Mouse (Mus musculus) hindbrain, embryonic 12.5 days (tissue): ENCODE results near the gene Itpkb. TPM values are rescaled to one million over a fixed set of nuclear protein-coding genes. Genes with fewer than 3 reads are reported as not detected.
A peak's percentile ranks its signal among the peaks of the same experiment; 100 is the strongest.

Experiments used
- ATAC-seq: fragments of 200-750 bp; cut with Nextera tagmentation; 2 replicates; pipeline ENCODE4 v1.8.0; 2017; ENCODE audit warnings: moderate TSS enrichment; ENCODE audit not compliant: low FRiP score
- H3K27ac ChIP-seq: fragments of 300-500 bp; sonication (generic); 2 replicates; pipeline ENCODE4 v1.5.1; 2016; ENCODE audit warnings: mild to moderate bottlenecking
- H3K27me3 ChIP-seq: fragments of 300-500 bp; sonication (generic); 2 replicates; pipeline ENCODE4 v1.6.1; 2016; ENCODE audit warnings: mild to moderate bottlenecking
- H3K36me3 ChIP-seq: fragments of 300-500 bp; sonication (generic); 2 replicates; pipeline ENCODE4 v1.6.1; 2016; ENCODE audit warnings: mild to moderate bottlenecking
- H3K4me1 ChIP-seq: fragments of 300-500 bp; sonication (generic); 2 replicates; pipeline ENCODE4 v1.6.1; 2016
- H3K4me2 ChIP-seq: fragments of 300-500 bp; sonication (generic); replicated peaks from 2 replicates; pipeline ENCODE4 v1.6.1; 2016; ENCODE audit warnings: mild to moderate bottlenecking
- H3K4me3 ChIP-seq: fragments of 300-500 bp; sonication (generic); 2 replicates; pipeline ENCODE4 v1.5.1; 2016; ENCODE audit warnings: mild to moderate bottlenecking
- H3K9ac ChIP-seq: fragments of 300-500 bp; sonication (generic); 2 replicates; pipeline ENCODE4 v1.6.1; 2016; ENCODE audit warnings: mild to moderate bottlenecking, moderate library complexity
- H3K9me3 ChIP-seq: fragments of 300-500 bp; sonication (generic); replicated peaks from 2 replicates; pipeline ENCODE4 v1.6.1; 2016; ENCODE audit warnings: mild to moderate bottlenecking
- WGBS: fragments of 180-500 bp; shearing (Covaris S2); methylation state at CpG from one replicate; pipeline ENCODE4 v1.1.7; 2016; 5-methylcytosine and 5-hydroxymethylcytosine counted together
- polyA plus RNA-seq: library from polyadenylated mRNA; unstranded; fragments of >200 nt; fragmentation: Nextera tagmentation; extraction: Ambion mirVana; gene quantifications from 2 replicates; pipeline ENCODE4 v1.2.1, GENCODE M21; 2016

Itpkb gene
- polyA plus RNA-seq, 1 experiment from 2014 or later = 8.3 TPM

- no peaks in the 10 kb centered on the region for H3K36me3 ChIP-seq
- no peak for ATAC-seq
- H3K9ac ChIP-seq = no peak overlapping the region
- no peaks in the 10 kb centered on the region for H3K27me3 ChIP-seq
- H3K4me1 ChIP-seq = peaks cover 11% of the 10 kb centered on the region; the same call in 1 of the 2 replicates
- H3K4me3 ChIP-seq = no peak overlapping the region
- H3K27ac ChIP-seq = no peak overlapping the region
- no peaks in the 10 kb centered on the region for H3K9me3 ChIP-seq
- no peak overlapping the region for H3K4me2 ChIP-seq
- WGBS = 57% methylated on average over 12 of the region's 12 CpGs
Measured at GRCm38 (mm10) chr1:180302253-180303120, 27.8 kb upstream of the Itpkb start.

- WGBS = 41% methylated on average over 5 of the region's 5 CpGs
- no peak overlapping the region for H3K4me3 ChIP-seq
- H3K27me3 ChIP-seq = no peaks in the 10 kb centered on the region
- H3K27ac ChIP-seq = no peak overlapping the region
- peaks cover 6% of the 10 kb centered on the region; the same call in 1 of the 2 replicates for H3K4me1 ChIP-seq
- H3K36me3 ChIP-seq = no peaks in the 10 kb centered on the region
- 0 out of 2 replicates have a peak, but pooled peaks have one; percentile 29 for ATAC-seq
- no peak overlapping the region for H3K9ac ChIP-seq
- H3K9me3 ChIP-seq = no peaks in the 10 kb centered on the region
- no peak overlapping the region for H3K4me2 ChIP-seq
Measured at GRCm38 (mm10) chr1:180303600-180303999, 26.7 kb upstream of the Itpkb start.

- no peaks in the 10 kb centered on the region for H3K36me3 ChIP-seq
- H3K27me3 ChIP-seq = no peaks in the 10 kb centered on the region
- WGBS = 79% methylated on average over 9 of the region's 9 CpGs
- peaks cover 6% of the 10 kb centered on the region; the same call in 1 of the 2 replicates for H3K4me1 ChIP-seq
- H3K4me3 ChIP-seq = no peak overlapping the region
- no peaks in the 10 kb centered on the region for H3K9me3 ChIP-seq
- no peak overlapping the region for H3K27ac ChIP-seq
- H3K9ac ChIP-seq = no peak overlapping the region
- ATAC-seq = no peak
- H3K4me2 ChIP-seq = no peak overlapping the region
Measured at GRCm38 (mm10) chr1:180306889-180307288, 23.4 kb upstream of the Itpkb start.

- WGBS = 57% methylated on average over 2 of the region's 2 CpGs
- no peak for ATAC-seq
- H3K36me3 ChIP-seq = no peaks in the 10 kb centered on the region
Measured at GRCm38 (mm10) chr1:180307661-180308060, 22.6 kb upstream of the Itpkb start.

GRCm38 (mm10) chr1:180308897-180309296 is 21.4 kb upstream of the Itpkb start:
- Histone ChIP-seq H3K27ac (no peak overlapping the region), H3K36me3 (no peaks in the 10 kb centered on the region), H3K9ac (no peak overlapping the region), H3K4me1 (peaks cover 18% of the 10 kb centered on the region), H3K27me3 (no peaks in the 10 kb centered on the region), H3K4me3 (no peak overlapping the region), H3K9me3 (no peaks in the 10 kb centered on the region), H3K4me2 (no peak overlapping the region)
- ATAC-seq = no peak
- 78% methylated on average over 4 of the region's 4 CpGs for WGBS

More at GRCm38 (mm10) chr1:180307661-180308060, 22.6 kb upstream of the Itpkb start:
- Histone ChIP-seq H3K27me3 (no peaks in the 10 kb centered on the region), H3K4me2 (no peak overlapping the region), H3K4me1 (peaks cover 13% of the 10 kb centered on the region), H3K4me3 (no peak overlapping the region), H3K27ac (no peak overlapping the region), H3K9ac (no peak overlapping the region), H3K9me3 (no peaks in the 10 kb centered on the region)

DNA sequence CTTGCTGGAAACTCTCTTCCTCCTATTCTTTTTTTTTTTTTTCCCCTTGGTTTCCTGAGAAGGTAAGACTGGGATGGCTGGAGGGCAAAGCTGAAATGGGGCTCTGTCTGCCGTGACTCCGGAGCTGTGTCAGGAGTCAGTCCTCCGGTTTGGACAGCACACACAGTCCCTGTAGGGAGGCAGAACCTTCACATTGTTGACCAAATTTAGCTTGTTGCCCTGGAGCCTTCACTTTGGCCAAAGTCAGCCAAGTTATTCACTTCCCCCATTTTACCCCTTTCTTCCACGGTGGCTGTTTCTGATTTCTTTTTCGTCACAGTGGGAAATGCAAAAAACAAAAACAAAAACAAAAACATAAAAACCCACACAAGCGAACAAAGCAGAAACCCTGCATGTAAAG is 18.0 kb upstream of the Itpkb start:
- Histone ChIP-seq H3K27ac (peak overlapping the region; percentile 83), H3K4me3 (no peak overlapping the region), H3K4me1 (peaks cover 19% of the 10 kb centered on the region), H3K27me3 (no peaks in the 10 kb centered on the region), H3K36me3 (no peaks in the 10 kb centered on the region), H3K4me2 (peak overlapping the region; percentile 55; the same call in 1 of the 2 replicates), H3K9me3 (no peaks in the 10 kb centered on the region), H3K9ac (no peak overlapping the region)
- 30% methylated on average over 6 of the region's 6 CpGs for WGBS
- no peak for ATAC-seq

- peak; percentile 81 for ATAC-seq
- Histone ChIP-seq H3K4me3 (0 out of 2 replicates have a peak overlapping the region, but pooled peaks have one; percentile 28), H3K4me1 (peaks cover 19% of the 10 kb centered on the region), H3K4me2 (peak overlapping the region; percentile 55), H3K36me3 (no peaks in the 10 kb centered on the region), H3K9ac (no peak overlapping the region), H3K27ac (peak overlapping the region; percentile 83), H3K9me3 (no peaks in the 10 kb centered on the region), H3K27me3 (no peaks in the 10 kb centered on the region)
- WGBS = 19% methylated on average over 6 of the region's 6 CpGs
Measured at GRCm38 (mm10) chr1:180312792-180313311, 17.4 kb upstream of the Itpkb start.

DNA sequence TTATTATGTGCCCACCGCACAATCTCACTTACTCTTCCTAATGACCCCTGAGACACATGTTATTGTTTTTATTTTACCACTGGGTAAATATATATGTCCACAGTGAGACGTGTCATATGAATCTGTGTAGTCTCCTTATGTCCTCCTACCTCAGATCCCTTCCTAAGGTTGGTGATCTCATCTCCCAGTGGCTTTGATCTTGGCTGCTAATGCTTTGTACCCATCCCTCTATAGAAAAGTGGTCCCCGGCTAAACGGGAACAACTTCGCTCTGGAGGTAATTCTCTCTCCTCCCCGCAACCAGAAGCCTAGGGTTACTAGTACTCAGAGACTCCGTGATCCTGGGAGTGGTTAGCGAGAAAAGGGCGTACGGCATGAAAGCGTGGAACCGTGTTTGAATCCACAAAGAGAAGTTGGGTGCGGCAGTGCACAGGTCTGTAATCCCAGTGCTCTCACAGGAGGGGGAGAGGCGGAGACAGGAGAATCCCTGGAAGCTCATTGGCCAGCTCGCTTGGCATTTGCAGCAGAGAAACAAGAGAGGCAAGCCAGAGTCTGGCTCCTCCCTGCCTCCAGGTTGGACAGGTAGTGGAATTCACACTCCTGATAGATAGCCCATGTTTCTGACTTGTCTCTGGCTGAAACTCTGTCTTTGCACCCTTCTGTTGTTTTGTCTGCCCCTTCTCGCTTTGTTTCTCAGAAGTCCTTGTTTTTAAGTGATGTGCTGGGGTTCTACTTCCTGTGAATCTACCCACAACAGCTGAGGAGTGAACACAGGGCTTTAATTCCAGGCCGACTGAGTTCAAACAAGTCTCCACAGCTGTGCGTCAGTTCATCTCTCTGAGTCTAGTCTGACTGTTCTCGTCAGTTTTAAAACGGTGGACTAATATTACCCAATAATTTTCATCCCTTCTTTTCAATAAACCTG is 16.5 kb upstream of the Itpkb start:
- Histone ChIP-seq H3K4me3 (peak overlapping the region; percentile 28), H3K9me3 (no peaks in the 10 kb centered on the region), H3K4me1 (peaks cover 19% of the 10 kb centered on the region), H3K36me3 (no peaks in the 10 kb centered on the region), H3K27me3 (no peaks in the 10 kb centered on the region), H3K4me2 (peak overlapping the region; percentile 55), H3K27ac (peak overlapping the region; percentile 83), H3K9ac (no peak overlapping the region)
- ATAC-seq = peak; percentile 65
- 12% methylated on average over 20 of the region's 20 CpGs for WGBS

- no peaks in the 10 kb centered on the region for H3K27me3 ChIP-seq
- no peak overlapping the region for H3K4me2 ChIP-seq
- H3K36me3 ChIP-seq = no peaks in the 10 kb centered on the region
- ATAC-seq = no peak
- WGBS = 84% methylated on average over 11 of the region's 11 CpGs
- no peak overlapping the region for H3K4me3 ChIP-seq
- peaks cover 19% of the 10 kb centered on the region for H3K4me1 ChIP-seq
- H3K9ac ChIP-seq = no peak overlapping the region
- H3K27ac ChIP-seq = no peak overlapping the region
- no peaks in the 10 kb centered on the region for H3K9me3 ChIP-seq
Measured at GRCm38 (mm10) chr1:180314641-180315040, 15.6 kb upstream of the Itpkb start.

DNA sequence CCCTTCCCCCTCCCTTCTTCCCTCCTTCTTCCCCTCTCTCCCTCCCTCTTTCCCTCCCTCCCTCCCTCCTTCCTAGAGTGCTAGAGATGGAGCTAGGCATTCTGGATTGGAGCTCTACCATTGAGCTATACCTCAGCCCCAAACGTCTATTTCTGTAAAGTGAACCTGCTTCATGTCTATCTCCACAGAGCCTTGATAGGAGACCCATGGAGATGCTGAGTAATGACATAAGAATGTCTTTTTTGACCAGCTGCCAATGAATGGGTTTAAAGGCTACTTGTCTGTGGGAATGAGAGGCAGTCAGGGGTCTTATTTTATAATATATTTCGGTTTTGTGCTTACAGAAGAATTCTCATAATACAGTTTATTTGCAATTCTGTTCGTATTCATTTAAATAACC is 15.2 kb upstream of the Itpkb start:
- Histone ChIP-seq H3K9me3 (no peaks in the 10 kb centered on the region), H3K4me1 (peaks cover 22% of the 10 kb centered on the region), H3K9ac (no peak overlapping the region), H3K27ac (no peak overlapping the region), H3K36me3 (no peaks in the 10 kb centered on the region), H3K27me3 (no peaks in the 10 kb centered on the region), H3K4me2 (no peak overlapping the region), H3K4me3 (no peak overlapping the region)
- no peak for ATAC-seq
- 77% methylated on average over 3 of the region's 3 CpGs for WGBS

GRCm38 (mm10) chr1:180317450-180317849 is 12.8 kb upstream of the Itpkb start:
- WGBS = 79% methylated on average over 4 of the region's 4 CpGs
- ATAC-seq = no peak
- Histone ChIP-seq H3K36me3 (no peaks in the 10 kb centered on the region), H3K4me1 (peaks cover 19% of the 10 kb centered on the region), H3K9ac (no peak overlapping the region), H3K27me3 (no peaks in the 10 kb centered on the region), H3K9me3 (no peaks in the 10 kb centered on the region), H3K4me2 (no peak overlapping the region), H3K27ac (no peak overlapping the region), H3K4me3 (no peak overlapping the region)

GRCm38 (mm10) chr1:180318407-180318806 is 11.9 kb upstream of the Itpkb start:
- ATAC-seq = no peak

More at GRCm38 (mm10) chr1:180318407-180318806, 11.9 kb upstream of the Itpkb start:
- 86% methylated on average over 5 of the region's 5 CpGs for WGBS
- Histone ChIP-seq H3K27ac (no peak overlapping the region), H3K27me3 (no peaks in the 10 kb centered on the region), H3K36me3 (no peaks in the 10 kb centered on the region), H3K9me3 (no peaks in the 10 kb centered on the region), H3K4me1 (peaks cover 9% of the 10 kb centered on the region), H3K9ac (no peak overlapping the region), H3K4me2 (no peak overlapping the region), H3K4me3 (no peak overlapping the region)
